Mouse (Mus musculus) intestine, embryonic 16.5 days (tissue): ENCODE data around the gene Scamp2. TPM values are rescaled to one million over a fixed set of nuclear protein-coding genes. Genes with fewer than 3 reads are reported as not detected.

Source experiments
- ATAC-seq: fragments of 200-750 bp; cut with Nextera tagmentation; 2 replicates; pipeline ENCODE4 v1.8.0; 2017; ENCODE audit warnings: moderate TSS enrichment, moderate library complexity
- H3K27ac ChIP-seq: fragments of 300-500 bp; sonication (generic); 2 replicates; pipeline ENCODE4 v1.5.1; 2014; ENCODE audit warnings: mild to moderate bottlenecking, low read length
- H3K27me3 ChIP-seq: fragments of 300-500 bp; sonication (generic); replicated peaks from 2 replicates; pipeline ENCODE4 v1.6.1; 2014; ENCODE audit warnings: low read length, control low read depth, mixed read lengths; ENCODE audit not compliant: control insufficient read depth, insufficient read depth
- H3K36me3 ChIP-seq: fragments of 300-500 bp; sonication (generic); 2 replicates; pipeline ENCODE4 v1.6.1; 2014; ENCODE audit warnings: low read length, control low read depth; ENCODE audit not compliant: control insufficient read depth, insufficient read depth
- H3K4me1 ChIP-seq: fragments of 300-500 bp; sonication (generic); 2 replicates; pipeline ENCODE4 v1.6.1; 2014; ENCODE audit warnings: low read length, control low read depth, mixed read lengths; ENCODE audit not compliant: control insufficient read depth, insufficient read depth
- H3K4me2 ChIP-seq: fragments of 300-500 bp; sonication (generic); 2 replicates; pipeline ENCODE4 v1.6.1; 2014; ENCODE audit warnings: low read depth, low read length, control low read depth
- H3K4me3 ChIP-seq: fragments of 300-500 bp; sonication (generic); 2 replicates; pipeline ENCODE4 v1.5.1; 2014; ENCODE audit warnings: mild to moderate bottlenecking, low read length
- H3K9ac ChIP-seq: fragments of 300-500 bp; sonication (generic); 2 replicates; pipeline ENCODE4 v1.6.1; 2014; ENCODE audit warnings: low read depth, low read length
- H3K9me3 ChIP-seq: fragments of 300-500 bp; sonication (generic); 2 replicates; pipeline ENCODE4 v1.6.1; 2016; ENCODE audit warnings: low read length, control low read depth; ENCODE audit not compliant: control insufficient read depth
- WGBS: fragments of 180-500 bp; shearing (Covaris S2); extraction: QIAGEN DNeasy Blood & Tissue Kit; methylation state at CpG from one replicate; pipeline ENCODE4 v1.1.7; 2014; 5-methylcytosine and 5-hydroxymethylcytosine counted together
- polyA plus RNA-seq: library from polyadenylated mRNA; unstranded; fragments of >200 nt; fragmentation: Nextera tagmentation; extraction: Ambion mirVana; gene quantifications from 2 replicates; pipeline ENCODE4 v1.2.1, GENCODE M21; 2015

Gene Scamp2
- polyA plus RNA-seq, 1 experiment from 2014 or later = 97.2 TPM

- Histone ChIP-seq H3K36me3 (no peaks in the 10 kb centered on the region), H3K4me2 (no peak overlapping the region), H3K27ac (no peak overlapping the region), H3K4me3 (no peak overlapping the region), H3K27me3 (no peaks in the 10 kb centered on the region), H3K9me3 (no peaks in the 10 kb centered on the region), H3K9ac (no peak overlapping the region), H3K4me1 (peaks cover 27% of the 10 kb centered on the region)
- no peak for ATAC-seq
- 70% methylated on average over 2 of the region's 2 CpGs for WGBS
Observed at GRCm38 (mm10) chr9:57559568-57559967, 1.2 kb upstream of the Scamp2 start.

- H3K27me3 ChIP-seq = no peaks in the 10 kb centered on the region
- peak overlapping the region; percentile 55 for H3K4me3 ChIP-seq
- ATAC-seq = no peak
- H3K4me1 ChIP-seq = peaks cover 30% of the 10 kb centered on the region
- H3K4me2 ChIP-seq = peak overlapping the region; percentile 53
- 22% methylated on average over 7 of the region's 7 CpGs for WGBS
- peak overlapping the region; percentile 66 for H3K9ac ChIP-seq
- H3K9me3 ChIP-seq = no peaks in the 10 kb centered on the region
- no peak overlapping the region for H3K27ac ChIP-seq
- H3K36me3 ChIP-seq = no peaks in the 10 kb centered on the region
Observed at GRCm38 (mm10) chr9:57560263-57560662, 480 bp upstream of the Scamp2 start.

GRCm38 (mm10) chr9:57561711-57562099 is 962 bp downstream of the Scamp2 start:
- Histone ChIP-seq H3K4me3 (peak overlapping the region; percentile 55), H3K4me2 (peak overlapping the region; percentile 64), H3K27me3 (no peaks in the 10 kb centered on the region), H3K4me1 (peaks cover 44% of the 10 kb centered on the region), H3K9ac (peak overlapping the region; percentile 21), H3K9me3 (no peaks in the 10 kb centered on the region), H3K36me3 (no peaks in the 10 kb centered on the region), H3K27ac (peak overlapping the region; percentile 40)
- no peak for ATAC-seq
- 68% methylated on average over 13 of the region's 13 CpGs for WGBS

- 28% methylated on average over 4 of the region's 4 CpGs for WGBS
- Histone ChIP-seq H3K9me3 (no peaks in the 10 kb centered on the region), H3K27ac (peak overlapping the region; percentile 82), H3K27me3 (no peaks in the 10 kb centered on the region), H3K4me3 (peak overlapping the region; percentile 16; the same call in 1 of the 2 replicates), H3K9ac (peak overlapping the region; percentile 44; the same call in 1 of the 2 replicates), H3K36me3 (0 out of 2 replicates have a peak, but pooled peaks cover 2% of the 10 kb centered on the region), H3K4me2 (peak overlapping the region; percentile 64), H3K4me1 (peaks cover 50% of the 10 kb centered on the region)
- ATAC-seq = peak; percentile 58
Observed at GRCm38 (mm10) chr9:57562896-57563372, 2.2 kb downstream of the Scamp2 start.

GRCm38 (mm10) chr9:57564609-57565008 is 3.9 kb downstream of the Scamp2 start:
- ATAC-seq = no peak
- Histone ChIP-seq H3K36me3 (0 out of 2 replicates have a peak, but pooled peaks cover 4% of the 10 kb centered on the region), H3K27me3 (no peaks in the 10 kb centered on the region), H3K27ac (no peak overlapping the region), H3K9ac (no peak overlapping the region), H3K4me3 (no peak overlapping the region), H3K4me2 (no peak overlapping the region), H3K9me3 (no peaks in the 10 kb centered on the region), H3K4me1 (peaks cover 50% of the 10 kb centered on the region)
- WGBS = 90% methylated on average over 6 of the region's 6 CpGs

- Histone ChIP-seq H3K4me1 (peaks cover 46% of the 10 kb centered on the region), H3K27ac (peak overlapping the region; percentile 36; the same call in 1 of the 2 replicates), H3K4me2 (no peak overlapping the region)
Observed at GRCm38 (mm10) chr9:57565741-57566221, 5.0 kb downstream of the Scamp2 start.

GRCm38 (mm10) chr9:57566846-57567245 is 6.1 kb downstream of the Scamp2 start:
- H3K9ac ChIP-seq = no peak overlapping the region
- H3K27ac ChIP-seq = no peak overlapping the region
- no peaks in the 10 kb centered on the region for H3K9me3 ChIP-seq
- no peak overlapping the region for H3K4me2 ChIP-seq
- H3K27me3 ChIP-seq = no peaks in the 10 kb centered on the region
- 52% methylated on average over 8 of the region's 8 CpGs for WGBS
- peaks cover 42% of the 10 kb centered on the region for H3K4me1 ChIP-seq
- 0 out of 2 replicates have a peak, but pooled peaks cover 4% of the 10 kb centered on the region for H3K36me3 ChIP-seq
- H3K4me3 ChIP-seq = no peak overlapping the region
- ATAC-seq = peak; percentile 36; the same call in 1 of the 2 replicates

More at GRCm38 (mm10) chr9:57565741-57566221, 5.0 kb downstream of the Scamp2 start:
- H3K27me3 ChIP-seq = no peaks in the 10 kb centered on the region
- 25% methylated on average over 10 of the region's 10 CpGs for WGBS
- H3K9me3 ChIP-seq = no peaks in the 10 kb centered on the region
- H3K4me3 ChIP-seq = no peak overlapping the region
- no peak overlapping the region; the same call in 1 of the 2 replicates for H3K9ac ChIP-seq
- no peak for ATAC-seq
- H3K36me3 ChIP-seq = 0 out of 2 replicates have a peak, but pooled peaks cover 4% of the 10 kb centered on the region

GRCm38 (mm10) chr9:57568500-57568899 is 7.8 kb downstream of the Scamp2 start:
- H3K9ac ChIP-seq = no peak overlapping the region
- 0 out of 2 replicates have a peak, but pooled peaks cover 4% of the 10 kb centered on the region for H3K36me3 ChIP-seq
- ATAC-seq = no peak
- H3K4me3 ChIP-seq = no peak overlapping the region
- no peaks in the 10 kb centered on the region for H3K9me3 ChIP-seq
- H3K4me2 ChIP-seq = no peak overlapping the region
- H3K27ac ChIP-seq = no peak overlapping the region
- H3K4me1 ChIP-seq = peaks cover 26% of the 10 kb centered on the region
- no peaks in the 10 kb centered on the region for H3K27me3 ChIP-seq
- 95% methylated on average over 6 of the region's 6 CpGs for WGBS

GRCm38 (mm10) chr9:57574397-57574796 is 13.7 kb downstream of the Scamp2 start:
- no peaks in the 10 kb centered on the region for H3K4me1 ChIP-seq
- no peak overlapping the region for H3K4me3 ChIP-seq
- no peak overlapping the region for H3K27ac ChIP-seq
- no peak for ATAC-seq
- H3K4me2 ChIP-seq = no peak overlapping the region
- peaks cover 11% of the 10 kb centered on the region; the same call in 1 of the 2 replicates for H3K36me3 ChIP-seq
- no peaks in the 10 kb centered on the region for H3K27me3 ChIP-seq
- H3K9ac ChIP-seq = no peak overlapping the region
- H3K9me3 ChIP-seq = no peaks in the 10 kb centered on the region
